ENCODE assay signal across 28 mouse cellular contexts in genomic region chr10:62189303-62189702, GRCm38 (mm10). TPM values are rescaled to one million over a fixed set of nuclear protein-coding genes. Genes with fewer than 3 reads are reported as not detected.
DNase-seq lines count a peak whose midpoint lies in the region; ATAC-seq and TF ChIP-seq lines count a peak whose summit lies in the region.
"Had no signal": no experiment of that assay in that cellular context is flagged by ENCODE, and none has a peak within 500 bp of the region (broad histone marks: within the 10 kb centered on the region; RNA-seq: fewer than 3 reads in every experiment).

No protein-coding gene starts in this region.

- peak; percentile 43; the same call in 1 of the 2 replicates for ATAC-seq in stomach, embryonic 15.5 days (ENCODE audit: insufficient read depth, low FRiP score, low read depth)
- no peak for ATAC-seq in midbrain, embryonic 13.5 days
- ATAC-seq: hindbrain, embryonic 16.5 days; intestine, embryonic 15.5 days had no signal

- H3K27me3 ChIP-seq in heart, adult 2 months (ENCODE audit: control insufficient read depth, insufficient read depth, low read length) = no peaks in the 10 kb centered on the region
- H3K27me3 ChIP-seq in stomach, embryonic 15.5 days (replicated peaks) = no peaks in the 10 kb centered on the region
- 0 out of 2 replicates have a peak, but pooled peaks cover 10% of the 10 kb centered on the region for H3K27me3 ChIP-seq in midbrain, embryonic 13.5 days
- H3K27me3 ChIP-seq: intestine, embryonic 15.5 days; lung, embryonic 15.5 days had no signal

- H3K4me2 ChIP-seq in stomach, embryonic 15.5 days = no peak overlapping the region
- no peak overlapping the region for H3K4me2 ChIP-seq in midbrain, embryonic 13.5 days (replicated peaks)
- H3K4me2 ChIP-seq: embryonic facial prominence, embryonic 13.5 days; forebrain, embryonic 12.5 days; heart, embryonic 11.5 days; intestine, embryonic 15.5 days; liver, embryonic 13.5 days; lung, embryonic 15.5 days had no signal

- no peaks in the 10 kb centered on the region for H3K79me2 ChIP-seq in heart, adult 2 months (replicated peaks; ENCODE audit: control insufficient read depth, insufficient read depth, low read length)

- no peak for TF ChIP-seq EP300 in heart, adult 2 months (IDR thresholded peaks at IDR 0.05; ENCODE audit: insufficient read depth, low read depth, low read length)

- H3K4me3 ChIP-seq in heart, adult 2 months = no peak overlapping the region
- no peak overlapping the region for H3K4me3 ChIP-seq in lung, adult 2 months (replicated peaks; ENCODE audit: extremely low read depth, low read depth, low read length)
- H3K4me3 ChIP-seq in stomach, embryonic 15.5 days (replicated peaks) = no peak overlapping the region
- no peak overlapping the region for H3K4me3 ChIP-seq in midbrain, embryonic 13.5 days (replicated peaks)
- H3K4me3 ChIP-seq: embryonic facial prominence, embryonic 13.5 days; erythroblast, embryonic 14.5 days; forebrain, embryonic 12.5 days; hindbrain, embryonic 10.5 days; intestine, embryonic 15.5 days; liver, embryonic 13.5 days; lung, embryonic 15.5 days had no signal

- DNase-seq in heart, adult 2 months = no peak
- no peak for DNase-seq in heart, postnatal 36 days
- peak; percentile 44 to 49 for DNase-seq in lung, adult 18-20 months
- DNase-seq in lung, adult 2 months = no peak
- DNase-seq in skeletal muscle tissue, adult 2 months (ENCODE audit: low read depth, low spot score) = peak; percentile 77
- DNase-seq: adrenal gland, adult 8-10 months; cerebellum, adult 18-20 months; cerebellum, postnatal 36 days; embryo, embryonic 11 days; liver, embryonic 13.5 days; midbrain, embryonic 14.5 days had no signal

- no peak for TF ChIP-seq CTCF in heart, adult 2 months (IDR thresholded peaks at IDR 0.05)
- no peak for TF ChIP-seq CTCF in lung, adult 2 months (IDR thresholded peaks at IDR 0.05; ENCODE audit: insufficient read depth, low read length)

- TF ChIP-seq POLR2A in heart, adult 2 months (IDR thresholded peaks at IDR 0.05; ENCODE audit: insufficient read depth, low read depth, low read length) = no peak
- TF ChIP-seq POLR2A in lung, adult 2 months (IDR thresholded peaks at IDR 0.05; ENCODE audit: borderline replicate concordance, extremely low read depth, low read depth, low read length) = no peak

- H3K36me3 ChIP-seq in heart, adult 2 months (ENCODE audit: control insufficient read depth, insufficient read depth, low read length) = no peaks in the 10 kb centered on the region
- no peaks in the 10 kb centered on the region for H3K36me3 ChIP-seq in stomach, embryonic 15.5 days
- H3K36me3 ChIP-seq in midbrain, embryonic 13.5 days = no peaks in the 10 kb centered on the region
- H3K36me3 ChIP-seq: embryonic facial prominence, embryonic 13.5 days; forebrain, embryonic 12.5 days; hindbrain, embryonic 10.5 days; liver, embryonic 13.5 days had no signal

- intact Hi-C loops in heart, adult 2 months (cut with DNase I) = loop anchor here (10.0 kb wide), 3 partner anchors 195 to 315 kb away; no protein-coding TSS in a partner anchor
- intact Hi-C loops in heart, postnatal 36 days (cut with DNase I) = no loop called here

- H3K9me3 ChIP-seq in stomach, embryonic 15.5 days = no peaks in the 10 kb centered on the region
- H3K9me3 ChIP-seq in midbrain, embryonic 13.5 days = no peaks in the 10 kb centered on the region
- H3K9me3 ChIP-seq: embryonic facial prominence, embryonic 13.5 days; forebrain, embryonic 12.5 days; hindbrain, embryonic 10.5 days; intestine, embryonic 15.5 days; liver, embryonic 13.5 days; lung, embryonic 15.5 days; megakaryocyte, embryonic 14.5 days had no signal

- peak overlapping the region; percentile 73 for H3K27ac ChIP-seq in heart, adult 2 months
- no peak overlapping the region for H3K27ac ChIP-seq in stomach, embryonic 15.5 days
- H3K27ac ChIP-seq in midbrain, embryonic 13.5 days = no peak overlapping the region
- H3K27ac ChIP-seq: embryonic facial prominence, embryonic 13.5 days; forebrain, embryonic 12.5 days; hindbrain, embryonic 10.5 days; intestine, embryonic 15.5 days; liver, embryonic 13.5 days; lung, embryonic 15.5 days had no signal

- H3K4me1 ChIP-seq in heart, adult 2 months (ENCODE audit: control insufficient read depth, insufficient read depth, low read length) = no peaks in the 10 kb centered on the region
- H3K4me1 ChIP-seq in lung, adult 2 months (ENCODE audit: control insufficient read depth, insufficient read depth, low read length) = peaks cover 9% of the 10 kb centered on the region
- H3K4me1 ChIP-seq in stomach, embryonic 15.5 days = 0 out of 2 replicates have a peak, but pooled peaks cover 4% of the 10 kb centered on the region
- 0 out of 2 replicates have a peak, but pooled peaks cover 3% of the 10 kb centered on the region for H3K4me1 ChIP-seq in midbrain, embryonic 13.5 days (replicated peaks)
- H3K4me1 ChIP-seq: embryonic facial prominence, embryonic 13.5 days; intestine, embryonic 15.5 days; lung, embryonic 15.5 days; megakaryocyte, embryonic 14.5 days had no signal

- 38% methylated on average over 3 of the region's 3 CpGs for WGBS in heart, adult 2 months
- WGBS in lung, adult 2 months = 43% methylated on average over 3 of the region's 3 CpGs
- 42% methylated on average over 3 of the region's 3 CpGs for WGBS in stomach, embryonic 15.5 days
- WGBS in midbrain, embryonic 13.5 days = 76% methylated on average over 3 of the region's 3 CpGs

- no peak overlapping the region for H3K9ac ChIP-seq in heart, adult 2 months (ENCODE audit: low read depth, low read length)
- no peak overlapping the region for H3K9ac ChIP-seq in stomach, embryonic 15.5 days
- H3K9ac ChIP-seq in midbrain, embryonic 13.5 days (replicated peaks) = no peak overlapping the region
- H3K9ac ChIP-seq: embryonic facial prominence, embryonic 13.5 days; forebrain, embryonic 12.5 days; intestine, embryonic 15.5 days; liver, embryonic 13.5 days; lung, embryonic 15.5 days had no signal

RNA-seq across cellular contexts. Expression of gene Tspan15, which starts 41.7 kb away (rescaled TPM):
- 1 to 10 TPM; 6.1 to 8.1 TPM for total RNA-seq in heart, adult 2 months (2021)
- 17.7 and 19.1 TPM in 2 replicates for polyA plus RNA-seq in heart, adult 2 months (2012; rRNA removed)
- 1 to 10 TPM; 7.3 to 8.2 TPM for total RNA-seq in heart, postnatal 36 days (2021)
- 134 and 177 TPM in 2 replicates for polyA plus RNA-seq in lung, adult 2 months (2012; rRNA removed)
- polyA plus RNA-seq in stomach, embryonic 15.5 days (2015; fragmentation: Nextera tagmentation; extraction: Ambion mirVana) = 57.6 and 58.4 TPM in 2 replicates
- 15.0 and 18.7 TPM in 2 replicates for polyA plus RNA-seq in midbrain, embryonic 13.5 days (2015; fragmentation: Nextera tagmentation; extraction: Ambion mirVana)

RNA-seq across cellular contexts. Expression of gene Fam241b, which starts 45.6 kb away (rescaled TPM):
- total RNA-seq in heart, adult 2 months (2021) = 1 to 10 TPM; 3.0 to 3.2 TPM
- polyA plus RNA-seq in heart, adult 2 months (2012; rRNA removed) = 2.5 and 3.3 TPM in 2 replicates
- 1 to 10 TPM; 1.7 to 2.6 TPM for total RNA-seq in heart, postnatal 36 days (2021)
- polyA plus RNA-seq in lung, adult 2 months (2012; rRNA removed) = 10.0 and 11.1 TPM in 2 replicates
- polyA plus RNA-seq in stomach, embryonic 15.5 days (2015; fragmentation: Nextera tagmentation; extraction: Ambion mirVana) = 24.2 and 27.4 TPM in 2 replicates
- 110 and 118 TPM in 2 replicates for polyA plus RNA-seq in midbrain, embryonic 13.5 days (2015; fragmentation: Nextera tagmentation; extraction: Ambion mirVana)

RNA-seq across cellular contexts. Expression of gene Neurog3, which starts 56.4 kb away (rescaled TPM):
- total RNA-seq in heart, adult 2 months (2021) = not detected
- not detected in 2 replicates for polyA plus RNA-seq in heart, adult 2 months (2012; rRNA removed)
- not detected for total RNA-seq in heart, postnatal 36 days (2021)
- not detected in 2 replicates for polyA plus RNA-seq in lung, adult 2 months (2012; rRNA removed)
- 8.3 and 11.5 TPM in 2 replicates for polyA plus RNA-seq in stomach, embryonic 15.5 days (2015; fragmentation: Nextera tagmentation; extraction: Ambion mirVana)
- 0.48 and 0.65 TPM in 2 replicates for polyA plus RNA-seq in midbrain, embryonic 13.5 days (2015; fragmentation: Nextera tagmentation; extraction: Ambion mirVana)
- total RNA-seq: adrenal gland, adult 8-10 months; gastrocnemius, adult 8-10 months; left cerebral cortex, postnatal 36 days; MEL had no signal
- polyA plus RNA-seq: C2C12; embryonic facial prominence, embryonic 13.5 days; erythroblast, embryonic 14.5 days; heart, postnatal 0 days; hindbrain, embryonic 16.5 days; limb, embryonic 14.5 days; liver, embryonic 13.5 days; lung, embryonic 15.5 days; midbrain, embryonic 14.5 days had no signal

Comparison
In these comparisons a context has a peak if more than half of its experiments do, and no peak if none do; other contexts are left out.
1. DNase-seq: peak in lung, adult 18-20 months (2 of 2) and skeletal muscle tissue, adult 2 months (single experiment); none in heart, adult 2 months (0 of 2), heart, postnatal 36 days (0 of 2) and lung, adult 2 months (single experiment).